Mouse (Mus musculus) midbrain, postnatal 0 days (tissue): ENCODE measurements around the gene Nipa1. TPM values are rescaled to one million over a fixed set of nuclear protein-coding genes. Genes with fewer than 3 reads are reported as not detected.

ENCODE experiments used
- ATAC-seq: fragments of 200-750 bp; cut with Nextera tagmentation; 2 replicates; pipeline ENCODE4 v1.8.0; 2017; ENCODE audit warnings: moderate number of reproducible peaks, mild to moderate bottlenecking, moderate TSS enrichment, moderate library complexity; ENCODE audit not compliant: low FRiP score
- DNase-seq: peaks from one replicate; pipeline ENCODE4 v3.0.0-alpha.2; 2015; ENCODE audit warnings: low spot score
- H3K27ac ChIP-seq: fragments of 300-500 bp; sonication (generic); 2 replicates; pipeline ENCODE4 v1.5.1; 2014; ENCODE audit warnings: low read depth, mild to moderate bottlenecking, low read length, mixed read lengths
- H3K27me3 ChIP-seq: fragments of 300-500 bp; sonication (generic); 2 replicates; pipeline ENCODE4 v1.6.1; 2014; ENCODE audit warnings: low read length, control low read depth, mixed read lengths; ENCODE audit not compliant: insufficient read depth
- H3K36me3 ChIP-seq: fragments of 300-500 bp; sonication (generic); 2 replicates; pipeline ENCODE4 v1.6.1; 2014; ENCODE audit warnings: low read length, control low read depth, mixed read lengths; ENCODE audit not compliant: insufficient read depth
- H3K4me1 ChIP-seq: fragments of 300-500 bp; sonication (generic); 2 replicates; pipeline ENCODE4 v1.6.1; 2014; ENCODE audit warnings: mild to moderate bottlenecking, control low read depth, antibody characterized with exemption, low read length, mixed read lengths; ENCODE audit not compliant: insufficient read depth
- H3K4me2 ChIP-seq: fragments of 300-500 bp; sonication (generic); 2 replicates; pipeline ENCODE4 v1.6.1; 2014; ENCODE audit warnings: low read depth, mild to moderate bottlenecking, low read length, mixed read lengths; ENCODE audit not compliant: poor library complexity, severe bottlenecking
- H3K4me3 ChIP-seq: fragments of 300-500 bp; sonication (generic); 2 replicates; pipeline ENCODE4 v1.5.1; 2014; ENCODE audit warnings: low read depth, mild to moderate bottlenecking, low read length, moderate library complexity
- H3K9ac ChIP-seq: fragments of 300-500 bp; sonication (generic); replicated peaks from 2 replicates; pipeline ENCODE4 v1.6.1; 2014; ENCODE audit warnings: mild to moderate bottlenecking, low read length, moderate library complexity, mixed read lengths; ENCODE audit not compliant: poor library complexity, severe bottlenecking
- H3K9me3 ChIP-seq: fragments of 300-500 bp; sonication (generic); 2 replicates; pipeline ENCODE4 v1.6.1; 2016; ENCODE audit warnings: low read length, control low read depth
- CTCF ChIP-seq: IDR thresholded peaks from 2 replicates; pipeline ENCODE4 v1.5.1; 2016; ENCODE audit warnings: antibody characterized with exemption, mild to moderate bottlenecking
- WGBS: fragments of 180-500 bp; shearing (Covaris S2); extraction: QIAGEN DNeasy Blood & Tissue Kit; methylation state at CpG from one replicate; pipeline ENCODE4 v1.1.7; 2014; 5-methylcytosine and 5-hydroxymethylcytosine counted together
- polyA plus RNA-seq: library from polyadenylated mRNA; unstranded; fragments of >200 nt; fragmentation: Nextera tagmentation; extraction: Ambion mirVana; gene quantifications from 2 replicates; pipeline ENCODE4 v1.2.1, GENCODE M21; 2015
- total RNA-seq: library from RNA; depleted of rRNA; stranded (reverse); fragments of >200 nt; gene quantifications from 2 replicates; pipeline ENCODE4 v1.2.3, GENCODE M21; 2014

The Nipa1 gene
- total and polyA plus RNA-seq, 2 experiments from 2014 or later: 31.7 to 48.1 TPM

DNA sequence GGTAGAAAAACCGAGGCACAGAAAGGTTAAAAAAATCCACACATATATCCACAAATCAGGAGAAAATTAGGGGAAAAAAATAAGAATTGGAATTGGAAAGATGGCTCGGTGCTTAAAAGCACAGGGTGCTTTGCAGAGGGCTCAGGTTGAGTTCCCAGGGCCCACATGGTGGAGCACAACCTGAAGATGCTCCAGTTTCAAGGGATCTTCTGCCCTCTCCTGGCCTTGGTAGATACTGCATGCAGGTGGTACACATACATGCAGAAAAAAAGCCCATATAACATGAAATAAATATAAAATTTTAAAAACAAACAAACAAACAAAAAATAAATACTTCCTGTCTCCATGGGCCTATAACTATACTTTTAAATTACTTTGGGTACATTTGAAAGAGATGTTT lies 45.3 kb downstream of the Nipa1 start:
- no peak for DNase-seq
- H3K4me3 ChIP-seq: no peak overlapping the region
- ATAC-seq: no peak
- peak; percentile 32; the same call in 1 of the 2 replicates for TF ChIP-seq CTCF
- H3K9ac ChIP-seq: no peak overlapping the region
- H3K9me3 ChIP-seq: no peaks in the 10 kb centered on the region
- H3K4me1 ChIP-seq: no peaks in the 10 kb centered on the region
- no peak overlapping the region for H3K27ac ChIP-seq
- H3K27me3 ChIP-seq: no peaks in the 10 kb centered on the region
- WGBS: 100% methylated on average over 2 of the region's 2 CpGs
- H3K4me2 ChIP-seq: no peak overlapping the region
- H3K36me3 ChIP-seq: peaks cover 4% of the 10 kb centered on the region

DNA sequence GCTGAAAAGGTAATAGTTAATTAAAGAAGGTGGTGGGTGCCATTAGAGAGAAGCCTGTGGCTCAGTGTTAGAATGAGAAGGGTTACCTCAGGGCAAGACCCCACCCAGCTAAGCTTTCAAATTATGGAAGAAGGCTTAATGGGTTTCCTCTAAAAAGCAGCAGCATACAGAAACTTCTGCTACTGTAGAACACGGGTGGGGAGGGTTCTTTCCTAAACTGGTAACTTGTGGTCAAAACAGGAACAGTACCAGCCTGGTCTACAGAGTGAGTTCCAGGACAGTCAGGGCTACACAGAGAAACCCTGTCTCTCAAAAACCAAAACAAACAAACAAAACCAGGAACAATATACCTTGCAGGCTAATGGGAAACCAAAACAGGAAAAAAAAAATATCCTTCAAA lies 50.3 kb downstream of the Nipa1 start:
- ATAC-seq (no peak), DNase-seq (no peak)
- H3K36me3 ChIP-seq: no peaks in the 10 kb centered on the region
- H3K4me3 ChIP-seq: no peak overlapping the region
- H3K27me3 ChIP-seq: no peaks in the 10 kb centered on the region
- WGBS: 71% methylated on average over 1 of the region's 1 CpGs
- TF ChIP-seq CTCF: no peak
- no peaks in the 10 kb centered on the region for H3K4me1 ChIP-seq
- H3K9ac ChIP-seq: no peak overlapping the region
- no peaks in the 10 kb centered on the region for H3K9me3 ChIP-seq
- H3K27ac ChIP-seq: no peak overlapping the region
- no peak overlapping the region for H3K4me2 ChIP-seq

DNA sequence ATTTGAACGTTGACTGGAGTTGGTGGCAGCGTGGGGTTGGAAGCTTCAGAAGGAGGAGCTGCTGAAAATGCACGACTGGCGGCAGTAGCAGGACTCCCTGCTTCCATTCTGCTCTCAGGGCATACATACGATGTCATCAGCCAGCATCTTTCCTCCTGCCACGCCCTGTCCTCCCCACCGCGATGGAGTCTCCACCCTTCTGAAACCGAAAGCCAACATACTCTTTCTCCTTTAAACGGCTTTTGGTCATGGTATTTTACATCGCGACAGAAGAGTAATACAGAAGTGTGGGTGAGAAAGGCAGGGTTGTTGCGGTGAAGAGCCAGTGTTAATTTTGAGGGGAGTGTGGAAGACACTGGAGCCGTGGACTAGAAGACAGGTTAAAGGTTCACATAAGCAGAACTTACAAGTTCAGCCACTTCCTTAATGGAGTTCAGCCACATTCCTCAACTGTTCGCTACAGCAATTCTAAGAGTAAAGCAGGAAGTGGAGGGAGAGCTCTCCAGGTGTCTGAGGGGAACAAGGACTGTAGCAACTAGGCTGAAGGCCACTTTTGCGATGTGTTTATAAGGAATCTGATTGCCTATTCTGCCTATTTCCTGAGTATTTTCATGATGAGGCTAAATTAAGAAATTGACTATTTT lies 51.4 kb downstream of the Nipa1 start:
- H3K9me3 ChIP-seq: no peaks in the 10 kb centered on the region
- no peak for ATAC-seq
- 54% methylated on average over 16 of the region's 16 CpGs for WGBS
- H3K4me1 ChIP-seq: peaks cover under 1% of the 10 kb centered on the region; the same call in 1 of the 2 replicates
- H3K27ac ChIP-seq: no peak overlapping the region
- 0 out of 2 replicates have a peak overlapping the region, but pooled peaks have one; percentile 4 for H3K9ac ChIP-seq
- no peak for TF ChIP-seq CTCF
- H3K27me3 ChIP-seq: no peaks in the 10 kb centered on the region
- peak overlapping the region; percentile 30; the same call in 1 of the 2 replicates for H3K4me2 ChIP-seq
- peak; percentile 4 for DNase-seq
- peak overlapping the region; percentile 13; the same call in 1 of the 2 replicates for H3K4me3 ChIP-seq
- H3K36me3 ChIP-seq: no peaks in the 10 kb centered on the region

DNA sequence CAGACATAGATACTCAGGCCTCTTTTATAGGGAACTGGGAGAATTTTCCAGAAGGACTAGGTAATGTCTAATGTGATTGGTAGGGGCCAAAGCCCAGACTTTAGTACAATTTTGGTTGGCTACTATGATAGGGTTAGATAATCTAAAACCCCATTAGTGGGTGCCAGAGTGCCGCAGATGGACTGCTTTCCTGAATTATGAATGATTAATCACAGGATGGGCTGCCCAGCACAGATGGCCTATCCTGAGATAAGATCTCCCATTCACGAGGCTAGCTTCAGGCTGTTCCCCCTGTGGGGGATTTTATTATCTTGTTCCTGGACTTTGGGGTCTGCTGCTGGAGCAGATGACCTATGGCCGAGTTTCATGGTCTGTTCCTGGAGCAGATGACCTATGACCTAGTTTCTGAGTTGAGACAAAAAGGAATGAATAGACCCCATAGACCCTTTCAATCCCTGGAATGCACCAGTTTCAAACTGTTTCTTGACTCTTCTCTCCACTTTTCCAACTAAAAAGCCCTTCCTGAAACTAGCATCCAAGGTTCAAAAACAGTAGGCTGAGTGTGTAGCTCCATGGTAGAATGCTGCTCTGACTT lies 52.8 kb downstream of the Nipa1 start:
- Histone ChIP-seq H3K27ac (no peak overlapping the region), H3K36me3 (no peaks in the 10 kb centered on the region), H3K4me1 (peaks cover 3% of the 10 kb centered on the region; the same call in 1 of the 2 replicates), H3K27me3 (no peaks in the 10 kb centered on the region), H3K4me2 (no peak overlapping the region), H3K4me3 (no peak overlapping the region), H3K9me3 (no peaks in the 10 kb centered on the region), H3K9ac (no peak overlapping the region)
- ATAC-seq (no peak), DNase-seq (no peak)
- WGBS: 29% methylated on average over 3 of the region's 3 CpGs
- TF ChIP-seq CTCF: no peak

DNA sequence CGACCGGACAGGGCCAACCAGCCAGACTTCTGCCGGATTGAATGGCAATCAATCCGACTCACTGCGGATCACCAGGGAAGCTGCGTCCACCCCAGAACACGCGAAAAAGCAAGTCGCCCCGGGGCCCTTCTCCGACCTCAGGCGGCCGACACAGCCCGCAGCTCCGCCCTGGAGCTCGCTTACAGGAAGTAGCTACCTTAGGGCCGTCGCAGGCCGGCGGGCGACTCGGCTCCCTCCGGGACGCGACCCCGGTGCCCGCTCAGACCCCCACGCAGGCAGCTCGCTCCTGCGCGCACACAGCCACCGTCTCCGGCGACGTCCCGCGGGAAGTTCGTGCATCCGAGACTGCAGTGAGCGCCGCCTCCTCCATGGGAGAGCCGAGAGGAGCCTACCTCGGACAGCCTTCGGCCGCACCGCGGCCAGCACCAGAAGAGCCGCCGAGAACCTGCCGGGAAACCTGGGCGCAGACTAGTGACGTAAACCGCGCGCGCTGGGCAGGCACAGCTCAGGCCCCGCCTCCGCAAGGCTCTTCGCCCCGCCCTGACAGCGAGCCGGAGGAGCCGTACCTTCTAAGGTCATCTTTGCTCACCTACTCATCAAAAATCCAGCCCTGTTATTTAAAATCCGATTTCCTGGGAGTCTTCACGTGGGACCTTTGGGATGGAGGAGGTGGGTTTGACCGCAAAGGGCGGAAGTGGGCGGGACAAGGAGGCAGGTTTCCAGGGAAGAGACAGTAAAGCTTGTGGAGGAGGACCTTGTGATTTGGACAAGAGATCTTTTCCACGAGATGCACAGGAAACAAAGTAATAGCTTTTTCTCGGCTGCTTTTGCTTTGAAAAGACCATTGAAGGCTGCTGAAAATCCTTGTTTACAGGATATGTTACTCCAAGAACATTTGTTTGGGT lies 57.5 kb downstream of the Nipa1 start, which contains the start of gene Nipa2:
TSS of gene Nipa2 (minus strand) at position 473 of the 905 bp plus-strand sequence.
- peak within 1 kb of the TSS; percentile 62 for H3K4me2 ChIP-seq
- WGBS: under 1% methylated on average over 70 of the region's 70 CpGs
- peak within 1 kb of the TSS; percentile 93 for H3K9ac ChIP-seq
- TF ChIP-seq CTCF: peak; percentile 9
- peak; percentile 98 for ATAC-seq
- peak within 1 kb of the TSS; percentile 90 for H3K27ac ChIP-seq
- H3K27me3 ChIP-seq: no peaks in the 10 kb centered on the region
- no peaks in the 10 kb centered on the region for H3K9me3 ChIP-seq
- peak within 1 kb of the TSS; percentile 97 for H3K4me3 ChIP-seq
- peaks cover 6% of the 10 kb centered on the region for H3K4me1 ChIP-seq
- H3K36me3 ChIP-seq: no peaks in the 10 kb centered on the region
- DNase-seq: peak; percentile 93
